In genomic region chr9:61169506-61170090, GRCm38 (mm10) we compare ENCODE assay signal across 14 mouse cellular contexts.
A peak's percentile ranks its signal among the peaks of the same experiment; 100 is the strongest.
DNase-seq lines count a peak whose midpoint lies in the region; TF ChIP-seq lines count a peak whose summit lies in the region.
"Had no signal": no experiment of that assay in that cellular context is flagged by ENCODE, and none has a peak within 500 bp of the region (broad histone marks: within the 10 kb centered on the region; RNA-seq: fewer than 3 reads in every experiment).

No protein-coding gene starts in this region.

- peak; percentile 30 for DNase-seq in gastrocnemius, adult 2 months
- DNase-seq in gastrocnemius, postnatal 25 days, result no peak
- no peak for DNase-seq in layer of hippocampus, adult 2 months (ENCODE audit: low spot score in 2 of 2)
- DNase-seq in layer of hippocampus, adult 9-11 months, result no peak
- peak; percentile 32 to 59 for DNase-seq in urinary bladder, postnatal 36 days (ENCODE audit: low spot score in 2 of 2)
- DNase-seq in urinary bladder, adult 2 months (ENCODE audit: low spot score), result no peak
- DNase-seq in testis, postnatal 14 days (ENCODE audit: low spot score), result no peak
- DNase-seq: cerebellum, adult 11-12 months; cerebellum, postnatal 36 days; heart, adult 2 months; layer of hippocampus, postnatal 36 days; lung, postnatal 10 days had no signal

- no peak overlapping the region for H3K4me3 ChIP-seq in gastrocnemius, adult 2 months
- H3K4me3 ChIP-seq in layer of hippocampus, adult 2 months, result no peak overlapping the region
- H3K4me3 ChIP-seq: heart, adult 2 months; hindbrain, embryonic 12.5 days; neural tube, embryonic 12.5 days had no signal

- intact Hi-C loops in gastrocnemius, adult 2 months (cut with DNase I), result no loop called here

- no peak for TF ChIP-seq CTCF in gastrocnemius, adult 2 months (IDR thresholded peaks at IDR 0.05)
- TF ChIP-seq CTCF in layer of hippocampus, adult 2 months (conservative IDR thresholded peaks at IDR 0.05), result no peak

- peak overlapping the region; percentile 16 for H3K27ac ChIP-seq in gastrocnemius, adult 2 months
- 0 out of 2 replicates have a peak overlapping the region, but pooled peaks have one; percentile 28 for H3K27ac ChIP-seq in layer of hippocampus, adult 2 months
- H3K27ac ChIP-seq: heart, adult 2 months; hindbrain, embryonic 12.5 days; neural tube, embryonic 12.5 days had no signal

Comparison
In these comparisons a context has a peak if more than half of its experiments do, and no peak if none do; other contexts are left out.
1. DNase-seq: peak in gastrocnemius, adult 2 months (single experiment) and urinary bladder, postnatal 36 days (2 of 2); none in gastrocnemius, postnatal 25 days (single experiment), layer of hippocampus, adult 2 months (0 of 2), layer of hippocampus, adult 9-11 months (single experiment), urinary bladder, adult 2 months (single experiment) and testis, postnatal 14 days (single experiment).